Mouse (Mus musculus): ENCODE data around the gene Frmd8.
A peak's percentile ranks its signal among the peaks of the same experiment; 100 is the strongest.

Frmd8 gene

GRCm38 (mm10) chr19:5874969-5875480 lies at the start of gene Frmd8:
Gene Frmd8, minus strand, starts transcription at chr19:5875274.
- peak; percentile 94 to 95 for DNase-seq

- DNase-seq, result peak; percentile 88 to 89
These were observed 49.6 kb upstream of the Frmd8 start, which contains the start of gene Cdc42ep2 for GRCm38 (mm10) chr19:5924713-5925093. Gene Cdc42ep2, minus strand, starts transcription at chr19:5924816.

GRCm38 (mm10) chr19:5923990-5924712 lies 49.1 kb upstream of the Frmd8 start:
- peak; percentile 73 to 74 for DNase-seq

GRCm38 (mm10) chr19:5922963-5923362 lies 47.9 kb upstream of the Frmd8 start:
- DNase-seq, result no peak

- no peak for DNase-seq
These were observed 47.3 kb upstream of the Frmd8 start for GRCm38 (mm10) chr19:5922119-5922942.

- no peak for DNase-seq
These were observed 46.6 kb upstream of the Frmd8 start for GRCm38 (mm10) chr19:5921715-5922114.

- no peak for DNase-seq
These were observed 38.1 kb upstream of the Frmd8 start, which contains the start of gene Dpf2 for GRCm38 (mm10) chr19:5913007-5913719. Gene Dpf2, minus strand, starts transcription at chr19:5913010.

- peak; percentile 99 for DNase-seq
These were observed 37.3 kb upstream of the Frmd8 start for GRCm38 (mm10) chr19:5912103-5913006.

- DNase-seq, result no peak
These were observed 36.5 kb upstream of the Frmd8 start for GRCm38 (mm10) chr19:5911430-5912102.

- DNase-seq, result no peak
These were observed 35.1 kb upstream of the Frmd8 start for GRCm38 (mm10) chr19:5910221-5910620.

- DNase-seq, result no peak
These were observed 32.2 kb upstream of the Frmd8 start for GRCm38 (mm10) chr19:5907275-5907674.

GRCm38 (mm10) chr19:5894002-5894678 lies 19.1 kb upstream of the Frmd8 start, which contains the start of gene Tigd3:
Gene Tigd3, minus strand, starts transcription at chr19:5894149.
- peak; percentile 92 to 96 for DNase-seq

GRCm38 (mm10) chr19:5893282-5894001 lies 18.4 kb upstream of the Frmd8 start:
- no peak for DNase-seq

GRCm38 (mm10) chr19:5892735-5893134 lies 17.7 kb upstream of the Frmd8 start:
- DNase-seq, result no peak

- DNase-seq, result no peak
These were observed 17.2 kb upstream of the Frmd8 start for GRCm38 (mm10) chr19:5892262-5892661.

- no peak for DNase-seq
These were observed 16.6 kb upstream of the Frmd8 start for GRCm38 (mm10) chr19:5891521-5892258.

GRCm38 (mm10) chr19:5889211-5889610 lies 14.1 kb upstream of the Frmd8 start:
- no peak for DNase-seq

- DNase-seq, result no peak
These were observed 12.3 kb upstream of the Frmd8 start for GRCm38 (mm10) chr19:5887234-5887815.

- no peak for DNase-seq
These were observed 10.8 kb upstream of the Frmd8 start for GRCm38 (mm10) chr19:5885838-5886237.

All from thymus, adult 18-20 months (tissue).